Comparison of ENCODE assay signal across 9 mouse cellular contexts in the genomic region with DNA sequence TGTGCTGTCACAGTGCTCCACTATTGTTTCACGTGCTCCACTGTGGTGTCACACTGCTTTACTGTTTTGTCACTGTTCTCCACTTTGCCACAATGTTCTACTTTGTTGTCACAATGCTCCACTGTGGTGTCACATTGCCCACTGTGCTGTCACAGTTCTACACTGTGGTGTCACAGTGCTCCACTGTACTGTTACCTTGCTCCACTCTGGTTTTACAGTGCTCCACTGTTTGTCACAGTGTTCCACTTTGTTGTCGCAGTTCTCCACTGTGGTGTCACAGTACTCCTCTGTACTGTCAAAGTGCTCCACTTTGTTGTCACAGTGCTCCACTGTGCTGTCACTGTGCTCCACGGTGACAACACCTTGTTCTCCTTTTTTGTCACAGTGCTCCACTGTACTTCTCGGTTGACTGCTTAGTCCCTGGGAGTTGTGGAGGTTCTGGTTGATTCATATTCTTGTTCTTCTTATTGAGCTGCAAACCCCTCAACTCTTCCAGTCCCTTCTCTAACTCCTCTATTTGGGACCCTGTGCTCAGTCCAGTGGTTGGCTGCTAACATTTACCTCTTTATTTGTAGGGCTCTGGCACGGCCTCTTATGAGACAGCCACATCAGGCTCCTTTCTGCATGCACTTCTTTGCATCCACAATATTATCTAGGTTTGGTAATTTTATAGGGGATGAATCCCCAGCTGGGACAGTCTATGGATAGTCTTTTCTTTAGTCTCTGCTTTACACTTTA.
DNase-seq lines count a peak whose midpoint lies in the region; ATAC-seq and TF ChIP-seq lines count a peak whose summit lies in the region.
"Had no signal": no experiment of that assay in that cellular context is flagged by ENCODE, and none has a peak within 500 bp of the region (broad histone marks: within the 10 kb centered on the region; RNA-seq: fewer than 3 reads in every experiment).

No protein-coding gene starts in this region.

- no peak overlapping the region for H3K9ac ChIP-seq in heart, postnatal 0 days (replicated peaks; ENCODE audit: low read depth, low read length)
- no peak overlapping the region for H3K9ac ChIP-seq in liver, postnatal 0 days (replicated peaks)
- no peak overlapping the region for H3K9ac ChIP-seq in stomach, postnatal 0 days (ENCODE audit: low read length)
- no peak overlapping the region for H3K9ac ChIP-seq in kidney, embryonic 14.5 days (ENCODE audit: low read depth, low read length)

- 55% methylated on average over 5 of the region's 5 CpGs for WGBS in heart, postnatal 0 days
- WGBS in liver, postnatal 0 days (ENCODE audit: insufficient replicate concordance): 57% methylated on average over 5 of the region's 5 CpGs
- 68% methylated on average over 5 of the region's 5 CpGs for WGBS in stomach, postnatal 0 days
- 72% methylated on average over 5 of the region's 5 CpGs for WGBS in kidney, embryonic 14.5 days

- no peak for TF ChIP-seq EP300 in heart, postnatal 0 days (IDR thresholded peaks at IDR 0.05; ENCODE audit: low read depth)
- TF ChIP-seq EP300 in liver, postnatal 0 days (IDR thresholded peaks at IDR 0.05; ENCODE audit: low read depth): no peak
- TF ChIP-seq EP300 in stomach, postnatal 0 days (optimal IDR thresholded peaks at IDR 0.05): no peak

- H3K4me1 ChIP-seq in heart, postnatal 0 days (ENCODE audit: control insufficient read depth, insufficient read depth): no peaks in the 10 kb centered on the region
- no peaks in the 10 kb centered on the region for H3K4me1 ChIP-seq in liver, postnatal 0 days (ENCODE audit: insufficient read depth)
- H3K4me1 ChIP-seq in stomach, postnatal 0 days (replicated peaks; ENCODE audit: control insufficient read depth, insufficient read depth): no peaks in the 10 kb centered on the region
- H3K4me1 ChIP-seq in kidney, embryonic 14.5 days (ENCODE audit: control insufficient read depth, insufficient read depth, low read length): no peaks in the 10 kb centered on the region

- no peak for DNase-seq in heart, postnatal 0 days (ENCODE audit: low spot score)
- DNase-seq in heart, postnatal 25 days (ENCODE audit: low spot score): no peak
- DNase-seq in urinary bladder, adult 2 months (ENCODE audit: low spot score): peak; percentile 17
- no peak for DNase-seq in urinary bladder, postnatal 36 days (ENCODE audit: low spot score in 2 of 2)
- DNase-seq in liver, postnatal 0 days: no peak
- no peak for DNase-seq in stomach, postnatal 0 days (ENCODE audit: low spot score)
- DNase-seq in cerebellum, postnatal 36 days: no peak
- DNase-seq: spleen, adult 18-20 months had no signal

- H3K4me2 ChIP-seq in heart, postnatal 0 days (ENCODE audit: low read depth, low read length): no peak overlapping the region
- no peak overlapping the region for H3K4me2 ChIP-seq in liver, postnatal 0 days (ENCODE audit: low read depth, low read length)
- no peak overlapping the region for H3K4me2 ChIP-seq in stomach, postnatal 0 days (replicated peaks; ENCODE audit: low read depth)
- no peak overlapping the region for H3K4me2 ChIP-seq in kidney, embryonic 14.5 days (replicated peaks; ENCODE audit: low read depth, low read length)

- no peak for TF ChIP-seq CTCF in heart, postnatal 0 days (IDR thresholded peaks at IDR 0.05; ENCODE audit: low read depth)
- TF ChIP-seq CTCF in liver, postnatal 0 days (IDR thresholded peaks at IDR 0.05; ENCODE audit: low read depth): no peak
- TF ChIP-seq CTCF in stomach, postnatal 0 days (IDR thresholded peaks at IDR 0.05; ENCODE audit: low read depth): no peak

- ATAC-seq in heart, postnatal 0 days (ENCODE audit: insufficient read depth, low read depth): peak; percentile 6; the same call in 1 of the 2 replicates
- peak; percentile 12; the same call in 1 of the 2 replicates for ATAC-seq in liver, postnatal 0 days
- ATAC-seq in stomach, postnatal 0 days (ENCODE audit: low FRiP score, low TSS enrichment): peak; percentile 19; the same call in 1 of the 2 replicates
- no peak for ATAC-seq in kidney, embryonic 14.5 days (ENCODE audit: low FRiP score, low TSS enrichment)

- no peak overlapping the region for H3K27ac ChIP-seq in heart, postnatal 0 days (ENCODE audit: low read depth)
- no peak overlapping the region for H3K27ac ChIP-seq in liver, postnatal 0 days (ENCODE audit: low read depth)
- no peak overlapping the region for H3K27ac ChIP-seq in stomach, postnatal 0 days (replicated peaks)
- no peak overlapping the region for H3K27ac ChIP-seq in kidney, embryonic 14.5 days (ENCODE audit: low read depth, low read length)

- H3K9me3 ChIP-seq in heart, postnatal 0 days (replicated peaks; ENCODE audit: control insufficient read depth, low read length): peaks cover 51% of the 10 kb centered on the region
- H3K9me3 ChIP-seq in liver, postnatal 0 days (ENCODE audit: low read length): peaks cover 21% of the 10 kb centered on the region
- H3K9me3 ChIP-seq in stomach, postnatal 0 days (ENCODE audit: control insufficient read depth, low read length): peaks cover 20% of the 10 kb centered on the region
- peaks cover 61% of the 10 kb centered on the region for H3K9me3 ChIP-seq in kidney, embryonic 14.5 days (ENCODE audit: control insufficient read depth, low read length)

- intact Hi-C loops in heart, postnatal 25 days (cut with DNase I): no loop called here

- H3K36me3 ChIP-seq in heart, postnatal 0 days (replicated peaks; ENCODE audit: control insufficient read depth, insufficient read depth, low read length): no peaks in the 10 kb centered on the region
- H3K36me3 ChIP-seq in liver, postnatal 0 days (replicated peaks; ENCODE audit: insufficient read depth, low read length): no peaks in the 10 kb centered on the region
- no peaks in the 10 kb centered on the region for H3K36me3 ChIP-seq in stomach, postnatal 0 days (ENCODE audit: control insufficient read depth, insufficient read depth, low read length)
- no peaks in the 10 kb centered on the region for H3K36me3 ChIP-seq in kidney, embryonic 14.5 days (ENCODE audit: control insufficient read depth, insufficient read depth, low read length)

- H3K4me3 ChIP-seq in heart, postnatal 0 days (ENCODE audit: low read depth, low read length): no peak overlapping the region
- H3K4me3 ChIP-seq in liver, postnatal 0 days (ENCODE audit: low read depth, low read length): no peak overlapping the region
- H3K4me3 ChIP-seq in stomach, postnatal 0 days (ENCODE audit: low read depth, low read length): no peak overlapping the region
- H3K4me3 ChIP-seq in kidney, embryonic 14.5 days (ENCODE audit: low read length): no peak overlapping the region

- H3K27me3 ChIP-seq in heart, postnatal 0 days (ENCODE audit: control insufficient read depth, insufficient read depth, low read length): no peaks in the 10 kb centered on the region
- no peaks in the 10 kb centered on the region for H3K27me3 ChIP-seq in liver, postnatal 0 days (ENCODE audit: insufficient read depth, low read length)
- H3K27me3 ChIP-seq in stomach, postnatal 0 days (ENCODE audit: control insufficient read depth, insufficient read depth, low read length): no peaks in the 10 kb centered on the region
- H3K27me3 ChIP-seq in kidney, embryonic 14.5 days (ENCODE audit: control insufficient read depth, insufficient read depth, low read length): no peaks in the 10 kb centered on the region
